Mouse (Mus musculus) megakaryocyte progenitor cell, adult 5-6 weeks (primary cell): ENCODE data around the gene Rnase11. TPM values are rescaled to one million over a fixed set of nuclear protein-coding genes. Genes with fewer than 3 reads are reported as not detected.
A peak's percentile ranks its signal among the peaks of the same experiment; 100 is the strongest.
"Not testable (repeated sequence)": the region's sequence is repeated elsewhere in the genome, so short reads cannot be mapped to it uniquely, and the experiment has no call there.

Experiments used
- ATAC-seq: replicated peaks from 2 replicates; pipeline ENCODE4 v1.8.0; 2016; ENCODE audit warnings: mild to moderate bottlenecking, moderate TSS enrichment, inconsistent platforms; ENCODE audit not compliant: poor library complexity
- total RNA-seq, 2 experiments: library from RNA; stranded (forward) in 1 of 2; stranded (reverse) in 1 of 2; fragments of 157-497, 149-512 nt in 1 of 2; fragments of 200-1000 nt in 1 of 2; gene quantifications; 2 replicates each; pipeline versions ENCODE4 v1.2.3 to v1.2.4; 2015 to 2017

Gene Rnase11
- total RNA-seq, 2 experiments from 2014 or later, result not detected

DNA sequence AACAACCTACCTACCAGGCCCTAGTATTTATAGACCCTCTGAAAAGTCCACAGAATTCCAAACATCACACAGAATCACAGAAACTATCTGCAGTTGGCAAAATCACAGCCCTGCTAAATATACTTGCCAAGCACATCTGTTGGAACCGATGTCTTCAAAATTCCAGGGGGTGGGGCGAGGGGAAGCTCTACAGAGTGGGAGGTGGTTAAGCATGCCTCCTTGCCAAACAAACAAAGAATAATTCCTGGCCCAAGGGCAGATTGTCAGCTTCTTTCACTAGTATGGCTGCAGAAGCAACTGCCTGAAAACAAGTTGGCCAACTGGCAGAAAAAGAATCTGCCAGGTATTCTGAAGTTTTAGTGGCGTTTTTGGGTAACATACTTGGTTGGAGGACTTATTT, 32.7 kb downstream of the Rnase11 start:
- no peak for ATAC-seq

DNA sequence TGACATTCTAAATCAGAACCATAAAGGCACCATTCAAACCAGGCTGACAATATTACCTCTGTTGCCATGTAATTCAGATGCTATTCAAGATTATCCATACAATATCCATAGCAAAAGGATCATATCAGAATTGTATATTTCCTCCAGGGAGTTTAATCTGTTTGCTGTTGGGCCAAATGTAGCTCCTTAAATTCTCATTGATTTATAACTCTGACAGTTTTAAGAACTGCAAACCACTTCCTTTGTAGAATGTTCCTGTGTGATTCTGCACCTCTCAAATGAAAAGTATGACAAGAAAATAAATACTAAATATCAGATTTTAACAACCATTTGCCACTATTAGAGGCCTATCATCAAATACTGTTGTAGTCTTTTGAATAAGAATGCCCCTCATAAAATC, 34.2 kb downstream of the Rnase11 start:
- ATAC-seq, result no peak

DNA sequence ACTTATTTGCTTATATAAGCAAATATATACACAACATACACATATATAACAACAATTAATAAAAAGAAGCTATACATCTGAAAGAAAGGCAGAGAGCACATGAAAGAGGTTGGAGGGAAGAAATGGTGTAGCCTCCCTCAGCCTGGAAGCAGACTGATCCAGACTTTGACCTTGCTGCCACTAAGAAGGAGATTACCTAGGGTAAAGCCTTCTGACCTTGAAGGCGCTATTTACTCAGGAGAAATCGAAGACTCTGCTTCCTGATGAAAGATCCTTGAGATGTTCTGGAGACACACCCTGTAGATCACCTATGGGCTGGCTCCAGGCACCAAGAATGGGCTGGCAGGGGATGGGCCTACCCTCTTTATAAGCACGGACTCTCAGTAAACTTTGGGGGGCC, 35.2 kb downstream of the Rnase11 start:
- ATAC-seq, result not testable (repeated sequence)

DNA sequence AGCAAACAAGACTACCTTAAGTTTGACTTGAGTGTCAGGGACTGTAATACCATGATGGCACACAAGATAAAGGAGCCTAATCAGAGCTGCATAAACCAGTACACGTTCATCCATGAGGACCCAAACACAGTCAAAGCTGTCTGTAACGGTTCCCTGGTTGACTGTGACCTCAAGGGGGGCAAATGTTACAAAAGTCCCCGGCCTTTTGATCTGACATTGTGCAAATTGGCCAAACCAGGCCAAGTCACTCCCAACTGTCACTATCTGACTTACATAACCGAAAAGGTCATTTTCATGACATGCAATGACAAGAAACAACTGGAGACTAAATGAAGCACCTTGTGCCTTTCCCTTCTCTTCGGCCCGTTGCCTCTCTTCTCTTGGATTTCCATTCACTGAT, 40.4 kb downstream of the Rnase11 start:
- peak; percentile 54 for ATAC-seq

DNA sequence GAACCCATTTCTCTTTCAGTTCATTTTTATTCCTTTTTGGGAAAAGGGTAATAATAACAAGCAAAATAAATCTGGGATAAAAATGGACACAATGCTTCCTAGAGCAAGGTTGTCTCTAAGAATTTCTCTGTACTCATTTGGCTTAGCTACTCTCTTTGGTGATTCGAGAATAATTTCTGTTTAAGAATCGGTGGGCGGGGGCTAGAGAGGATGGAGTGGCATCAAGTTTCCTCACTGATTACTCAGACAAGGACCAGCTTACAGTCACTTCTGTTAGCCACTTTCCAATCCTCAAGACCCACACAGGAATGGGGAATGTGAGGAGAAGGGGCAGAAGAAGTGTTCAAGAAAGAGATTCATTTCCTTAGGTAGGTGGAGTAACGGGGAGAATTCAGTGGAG, 41.2 kb downstream of the Rnase11 start:
- ATAC-seq, result no peak

DNA sequence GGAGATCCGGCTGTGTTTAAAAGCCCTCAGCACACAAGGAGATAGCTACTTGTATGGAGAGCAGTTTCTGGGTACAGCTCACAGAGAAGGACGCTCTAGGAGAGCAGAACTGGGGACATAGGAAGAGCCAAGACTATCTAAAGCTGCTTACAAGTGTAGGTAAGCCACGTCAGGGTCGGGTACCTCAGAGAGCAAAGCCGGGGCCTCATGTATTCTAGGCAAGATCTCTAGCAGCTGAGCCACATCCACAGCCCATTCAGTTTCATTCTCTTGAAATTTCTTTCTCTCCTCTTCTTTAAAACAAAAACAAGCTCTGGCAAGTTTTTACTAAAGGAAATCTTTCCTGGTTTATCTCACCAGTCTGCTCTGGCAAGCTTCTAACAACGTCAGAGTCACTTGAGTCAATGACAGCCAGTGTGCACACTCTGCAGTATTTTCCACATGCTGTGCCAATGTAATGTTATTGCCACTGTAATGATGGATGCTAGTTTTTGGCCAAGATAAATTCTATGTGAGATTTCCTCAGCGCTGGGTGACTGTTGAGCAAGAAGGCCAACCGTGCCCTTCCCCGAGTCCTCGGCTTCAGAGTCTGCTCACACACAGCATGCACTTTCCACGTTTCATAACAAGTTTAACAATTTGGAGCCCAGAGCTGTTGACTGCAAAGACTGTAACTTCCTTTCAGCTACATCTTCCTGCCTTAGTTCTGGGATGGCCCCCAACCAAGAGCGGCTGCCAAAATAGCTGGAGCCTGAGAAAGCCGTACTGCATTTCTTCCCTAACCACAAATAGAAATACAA, 41.8 kb downstream of the Rnase11 start:
- peak; percentile 89 for ATAC-seq

DNA sequence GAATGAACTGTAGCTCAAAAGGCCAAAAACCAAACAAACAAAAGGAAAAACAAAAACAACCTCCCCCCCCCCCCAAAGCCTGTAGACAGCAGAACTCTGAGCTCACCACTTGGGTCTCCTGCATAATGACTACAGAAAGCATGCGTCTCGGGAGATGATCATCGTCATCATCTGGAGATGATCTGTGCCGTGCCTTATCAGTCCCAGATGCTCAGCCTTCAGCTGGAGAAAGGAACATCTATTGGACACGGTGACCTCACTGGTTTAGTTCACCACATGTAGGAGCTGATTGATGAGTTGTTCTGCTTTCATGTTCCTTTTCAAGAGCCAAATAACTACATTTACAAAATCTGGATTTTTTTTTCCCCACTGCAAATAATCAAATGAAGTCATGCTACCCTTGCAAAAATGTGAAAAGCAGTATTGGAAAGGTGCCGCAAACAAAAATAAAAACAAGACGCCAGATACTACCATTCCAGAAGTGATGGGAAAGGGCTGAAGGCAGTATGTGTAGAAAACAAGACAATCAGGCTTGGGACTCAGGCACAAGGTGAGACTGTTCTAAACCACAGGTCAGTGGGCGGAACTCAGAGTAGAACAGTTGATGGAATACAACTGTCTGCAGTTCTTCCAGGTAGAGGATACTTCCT, 42.7 kb downstream of the Rnase11 start, which contains the start of gene Rnase10:
Gene Rnase10 (plus strand): TSS at position 600 of the 650 bp plus-strand sequence.
- no peak for ATAC-seq

Other genes starting within 250 kb of the Rnase11 start
- gene Ccnb1ip1, start 242.4 kb downstream of the Rnase11 start, total RNA-seq (2015), result not detected in 2 replicates
- not detected in 2 replicates for gene Ccnb1ip1, start 242.4 kb downstream of the Rnase11 start, total RNA-seq (2017)
- gene Parp2, start 242.3 kb downstream of the Rnase11 start, total RNA-seq (2015), result 63.6 and 99.3 TPM in 2 replicates
- gene Parp2, start 242.3 kb downstream of the Rnase11 start, total RNA-seq (2017), result 92.4 and 99.5 TPM in 2 replicates
- gene Tep1, start 179.6 kb downstream of the Rnase11 start, total RNA-seq (2015), result 32.3 and 37.7 TPM in 2 replicates
- gene Tep1, start 179.6 kb downstream of the Rnase11 start, total RNA-seq (2017), result 8.4 and 21.0 TPM in 2 replicates
- 0.10 TPM in 1 of 2 replicates, not detected in the other for gene Klhl33, start 152.7 kb downstream of the Rnase11 start, total RNA-seq (2015)
- gene Klhl33, start 152.7 kb downstream of the Rnase11 start, total RNA-seq (2017), result 0.25 and 0.37 TPM in 2 replicates
- gene Osgep, start 125.3 kb downstream of the Rnase11 start, total RNA-seq (2015), result 116 and 117 TPM in 2 replicates
- 117 and 125 TPM in 2 replicates for gene Osgep, start 125.3 kb downstream of the Rnase11 start, total RNA-seq (2017)
- 246 and 285 TPM in 2 replicates for gene Apex1, start 125.2 kb downstream of the Rnase11 start, total RNA-seq (2015)
- gene Apex1, start 125.2 kb downstream of the Rnase11 start, total RNA-seq (2017), result 189 and 223 TPM in 2 replicates
- 47.0 and 58.0 TPM in 2 replicates for gene Pip4p1, start 119.3 kb downstream of the Rnase11 start, total RNA-seq (2015)
- 10.4 and 17.9 TPM in 2 replicates for gene Pip4p1, start 119.3 kb downstream of the Rnase11 start, total RNA-seq (2017)
- 388 TPM in 2 replicates for gene Pnp, start 119.1 kb downstream of the Rnase11 start, total RNA-seq (2015)
- 201 and 203 TPM in 2 replicates for gene Pnp, start 119.1 kb downstream of the Rnase11 start, total RNA-seq (2017)
- 24.4 TPM in 1 of 2 replicates, not detected in the other for gene Gm49342, start 105.6 kb downstream of the Rnase11 start, total RNA-seq (2015)
- gene Gm49342, start 105.6 kb downstream of the Rnase11 start, total RNA-seq (2017), result 144 and 168 TPM in 2 replicates
- 11.0 and 16.1 TPM in 2 replicates for gene Pnp2, start 94.2 kb downstream of the Rnase11 start, total RNA-seq (2015)
- 6.0 and 8.1 TPM in 2 replicates for gene Pnp2, start 94.2 kb downstream of the Rnase11 start, total RNA-seq (2017)
- gene Rnase10, start 42.4 kb downstream of the Rnase11 start, total RNA-seq (2015), result 0.78 and 3.3 TPM in 2 replicates
- gene Rnase10, start 42.4 kb downstream of the Rnase11 start, total RNA-seq (2017), result 0.64 and 5.2 TPM in 2 replicates
- gene Rnase9, start 8.3 kb downstream of the Rnase11 start, total RNA-seq (2015), result not detected in 2 replicates
- gene Rnase9, start 8.3 kb downstream of the Rnase11 start, total RNA-seq (2017), result not detected in 2 replicates
- gene Rnase12, start 7.5 kb upstream of the Rnase11 start, total RNA-seq (2015), result 6.2 and 8.9 TPM in 2 replicates
- 4.9 and 5.0 TPM in 2 replicates for gene Rnase12, start 7.5 kb upstream of the Rnase11 start, total RNA-seq (2017)
- gene Olfr750, start 24.3 kb upstream of the Rnase11 start, total RNA-seq (2015), result not detected in 2 replicates
- gene Olfr750, start 24.3 kb upstream of the Rnase11 start, total RNA-seq (2017), result not detected in 2 replicates
- gene Rnase4, start 40.9 kb upstream of the Rnase11 start, total RNA-seq (2015), result 4.8 and 7.1 TPM in 2 replicates
- gene Rnase4, start 40.9 kb upstream of the Rnase11 start, total RNA-seq (2017), result 1.7 and 2.4 TPM in 2 replicates
- 1.8 and 2.0 TPM in 2 replicates for gene Ang, start 41.0 kb upstream of the Rnase11 start, total RNA-seq (2015)
- gene Ang, start 41.0 kb upstream of the Rnase11 start, total RNA-seq (2017), result 1.3 and 1.4 TPM in 2 replicates
- gene Eddm3b, start 64.3 kb upstream of the Rnase11 start, total RNA-seq (2015), result not detected in 2 replicates
- gene Eddm3b, start 64.3 kb upstream of the Rnase11 start, total RNA-seq (2017), result not detected in 2 replicates
- 9.2 and 14.6 TPM in 2 replicates for gene Rnase6, start 73.7 kb upstream of the Rnase11 start, total RNA-seq (2015)
- gene Rnase6, start 73.7 kb upstream of the Rnase11 start, total RNA-seq (2017), result 20.7 and 22.2 TPM in 2 replicates
- gene Rnase1, start 96.6 kb upstream of the Rnase11 start, total RNA-seq (2015), result not detected in 2 replicates
- gene Rnase1, start 96.6 kb upstream of the Rnase11 start, total RNA-seq (2017), result not detected in 2 replicates
- gene Rnase2b, start 112.1 kb upstream of the Rnase11 start, total RNA-seq (2015), result not detected in 2 replicates
- not detected in 2 replicates for gene Rnase2b, start 112.1 kb upstream of the Rnase11 start, total RNA-seq (2017)
- gene Ang2, start 149.0 kb upstream of the Rnase11 start, total RNA-seq (2015), result not detected in 2 replicates
- not detected in 2 replicates for gene Ang2, start 149.0 kb upstream of the Rnase11 start, total RNA-seq (2017)
- gene Ear14, start 153.2 kb upstream of the Rnase11 start, total RNA-seq (2015), result not detected in 2 replicates
- gene Ear14, start 153.2 kb upstream of the Rnase11 start, total RNA-seq (2017), result not detected in 2 replicates
- not detected in 2 replicates for gene Rnase2a, start 205.9 kb upstream of the Rnase11 start, total RNA-seq (2015)
- not detected in 2 replicates for gene Rnase2a, start 205.9 kb upstream of the Rnase11 start, total RNA-seq (2017)